Comparison of ENCODE assay signal across 21 mouse cellular contexts in genomic region chr2:47776965-47777364, GRCm38 (mm10).
A peak's percentile ranks its signal among the peaks of the same experiment; 100 is the strongest.
DNase-seq lines count a peak whose midpoint lies in the region; ATAC-seq and TF ChIP-seq lines count a peak whose summit lies in the region.
"Had no signal": no experiment of that assay in that cellular context is flagged by ENCODE, and none has a peak within 500 bp of the region (broad histone marks: within the 10 kb centered on the region; RNA-seq: fewer than 3 reads in every experiment).

No protein-coding gene starts in this region.

- no peak overlapping the region for H3K4me2 ChIP-seq in forebrain, postnatal 0 days (ENCODE audit: low read depth)
- H3K4me2 ChIP-seq in forebrain, embryonic 13.5 days, result no peak overlapping the region
- H3K4me2 ChIP-seq in limb, embryonic 14.5 days (replicated peaks; ENCODE audit: low read depth, low read length, severe bottlenecking), result no peak overlapping the region
- H3K4me2 ChIP-seq in neural tube, embryonic 13.5 days, result no peak overlapping the region
- no peak overlapping the region for H3K4me2 ChIP-seq in neural tube, embryonic 15.5 days
- H3K4me2 ChIP-seq: embryonic facial prominence, embryonic 12.5 days had no signal

- no peaks in the 10 kb centered on the region for H3K36me3 ChIP-seq in forebrain, postnatal 0 days (ENCODE audit: insufficient read depth)
- H3K36me3 ChIP-seq in forebrain, embryonic 13.5 days (ENCODE audit: poor library complexity, severe bottlenecking), result no peaks in the 10 kb centered on the region
- H3K36me3 ChIP-seq in limb, embryonic 14.5 days (ENCODE audit: control insufficient read depth, insufficient read depth, low read length), result no peaks in the 10 kb centered on the region
- H3K36me3 ChIP-seq in limb, embryonic 10.5 days, result no peaks in the 10 kb centered on the region
- H3K36me3 ChIP-seq in neural tube, embryonic 13.5 days, result no peaks in the 10 kb centered on the region
- no peaks in the 10 kb centered on the region for H3K36me3 ChIP-seq in neural tube, embryonic 15.5 days
- H3K36me3 ChIP-seq: embryonic facial prominence, embryonic 10.5 days; embryonic facial prominence, embryonic 12.5 days had no signal

- 65% methylated on average over 1 of the region's 1 CpGs for WGBS in forebrain, postnatal 0 days
- WGBS in forebrain, embryonic 13.5 days, result 92% methylated on average over 1 of the region's 1 CpGs
- 20% methylated on average over 1 of the region's 1 CpGs for WGBS in limb, embryonic 14.5 days
- WGBS in limb, embryonic 10.5 days, result 84% methylated on average over 1 of the region's 1 CpGs
- 59% methylated on average over 1 of the region's 1 CpGs for WGBS in neural tube, embryonic 13.5 days
- WGBS in neural tube, embryonic 15.5 days, result 41% methylated on average over 1 of the region's 1 CpGs

- TF ChIP-seq POLR2A in limb, embryonic 14.5 days (IDR thresholded peaks at IDR 0.05; ENCODE audit: borderline replicate concordance, extremely low read depth, insufficient read depth, insufficient read length), result no peak

- no peaks in the 10 kb centered on the region for H3K4me1 ChIP-seq in forebrain, postnatal 0 days (ENCODE audit: insufficient read depth)
- H3K4me1 ChIP-seq in forebrain, embryonic 13.5 days, result no peaks in the 10 kb centered on the region
- no peaks in the 10 kb centered on the region for H3K4me1 ChIP-seq in limb, embryonic 14.5 days (ENCODE audit: control insufficient read depth, insufficient read depth, low read length)
- H3K4me1 ChIP-seq in limb, embryonic 10.5 days, result no peaks in the 10 kb centered on the region
- no peaks in the 10 kb centered on the region for H3K4me1 ChIP-seq in neural tube, embryonic 13.5 days (replicated peaks)
- H3K4me1 ChIP-seq in neural tube, embryonic 15.5 days, result no peaks in the 10 kb centered on the region
- H3K4me1 ChIP-seq: embryonic facial prominence, embryonic 10.5 days; embryonic facial prominence, embryonic 12.5 days had no signal

- ATAC-seq in forebrain, postnatal 0 days, result no peak
- ATAC-seq in forebrain, embryonic 13.5 days, result no peak
- no peak for ATAC-seq in limb, embryonic 14.5 days (ENCODE audit: low FRiP score, low read depth)
- peak; percentile 71; the same call in 1 of the 2 replicates for ATAC-seq in neural tube, embryonic 13.5 days (ENCODE audit: low read depth)
- peak; percentile 70 for ATAC-seq in neural tube, embryonic 15.5 days (ENCODE audit: low FRiP score)
- ATAC-seq: forebrain, embryonic 14.5 days; forebrain, embryonic 16.5 days had no signal

- no peak for TF ChIP-seq CTCF in forebrain, postnatal 0 days (IDR thresholded peaks at IDR 0.05; ENCODE audit: low read depth)

- no peak overlapping the region for H3K27ac ChIP-seq in forebrain, postnatal 0 days (ENCODE audit: low read depth, low read length)
- no peak overlapping the region for H3K27ac ChIP-seq in forebrain, embryonic 13.5 days
- no peak overlapping the region for H3K27ac ChIP-seq in limb, embryonic 14.5 days (replicated peaks; ENCODE audit: low read depth, low read length)
- H3K27ac ChIP-seq in limb, embryonic 10.5 days, result no peak overlapping the region
- no peak overlapping the region for H3K27ac ChIP-seq in neural tube, embryonic 13.5 days (replicated peaks)
- no peak overlapping the region for H3K27ac ChIP-seq in neural tube, embryonic 15.5 days (replicated peaks)
- H3K27ac ChIP-seq: embryonic facial prominence, embryonic 10.5 days; embryonic facial prominence, embryonic 12.5 days had no signal

- H3K9me3 ChIP-seq in forebrain, postnatal 0 days (ENCODE audit: low read length), result no peaks in the 10 kb centered on the region
- no peaks in the 10 kb centered on the region for H3K9me3 ChIP-seq in forebrain, embryonic 13.5 days (replicated peaks)
- no peaks in the 10 kb centered on the region for H3K9me3 ChIP-seq in limb, embryonic 14.5 days (ENCODE audit: control insufficient read depth, low read length)
- no peaks in the 10 kb centered on the region for H3K9me3 ChIP-seq in limb, embryonic 10.5 days (replicated peaks)
- 0 out of 2 replicates have a peak, but pooled peaks cover 9% of the 10 kb centered on the region for H3K9me3 ChIP-seq in neural tube, embryonic 13.5 days
- no peaks in the 10 kb centered on the region for H3K9me3 ChIP-seq in neural tube, embryonic 15.5 days (replicated peaks)
- H3K9me3 ChIP-seq: embryonic facial prominence, embryonic 10.5 days; embryonic facial prominence, embryonic 12.5 days had no signal

- no peak overlapping the region for H3K4me3 ChIP-seq in forebrain, postnatal 0 days (ENCODE audit: low read depth, low read length)
- no peak overlapping the region for H3K4me3 ChIP-seq in forebrain, embryonic 13.5 days
- H3K4me3 ChIP-seq in limb, embryonic 14.5 days (replicated peaks; ENCODE audit: low read length), result no peak overlapping the region
- H3K4me3 ChIP-seq in limb, embryonic 10.5 days, result no peak overlapping the region
- no peak overlapping the region for H3K4me3 ChIP-seq in neural tube, embryonic 13.5 days
- H3K4me3 ChIP-seq in neural tube, embryonic 15.5 days (replicated peaks), result no peak overlapping the region
- H3K4me3 ChIP-seq: embryonic facial prominence, embryonic 10.5 days; embryonic facial prominence, embryonic 12.5 days had no signal

- no peak overlapping the region for H3K9ac ChIP-seq in forebrain, postnatal 0 days
- H3K9ac ChIP-seq in forebrain, embryonic 13.5 days, result no peak overlapping the region
- H3K9ac ChIP-seq in limb, embryonic 14.5 days (ENCODE audit: low read depth, low read length, severe bottlenecking), result no peak overlapping the region
- H3K9ac ChIP-seq in neural tube, embryonic 13.5 days, result no peak overlapping the region
- H3K9ac ChIP-seq in neural tube, embryonic 15.5 days (replicated peaks), result no peak overlapping the region
- H3K9ac ChIP-seq: embryonic facial prominence, embryonic 12.5 days had no signal

- peak; percentile 5 for DNase-seq in forebrain, postnatal 0 days
- DNase-seq in limb, embryonic 14.5 days (ENCODE audit: low spot score), result peak; percentile 7
- no peak for DNase-seq in limb, embryonic 10.5 days (ENCODE audit: low spot score)
- DNase-seq in neural tube, embryonic 10.5 days (ENCODE audit: extremely low spot score, low spot score), result no peak
- DNase-seq in thymus, postnatal 25 days, result no peak
- DNase-seq: adrenal gland, adult 2 months; adrenal gland, postnatal 10 days; adrenal gland, postnatal 25 days; B cell, adult 2 months; cerebellum, adult 11 months; cerebellum, adult 18-20 months; cerebellum, adult 8-10 months; cerebellum, adult 9-11 months; cerebellum, postnatal 25 days had no signal

- no peaks in the 10 kb centered on the region for H3K27me3 ChIP-seq in forebrain, postnatal 0 days (ENCODE audit: insufficient read depth, low read length)
- no peaks in the 10 kb centered on the region for H3K27me3 ChIP-seq in forebrain, embryonic 13.5 days
- no peaks in the 10 kb centered on the region for H3K27me3 ChIP-seq in limb, embryonic 14.5 days (ENCODE audit: control insufficient read depth, insufficient read depth, low read length)
- no peaks in the 10 kb centered on the region for H3K27me3 ChIP-seq in limb, embryonic 10.5 days (ENCODE audit: low read depth, poor library complexity, severe bottlenecking)
- H3K27me3 ChIP-seq in neural tube, embryonic 13.5 days, result no peaks in the 10 kb centered on the region
- no peaks in the 10 kb centered on the region for H3K27me3 ChIP-seq in neural tube, embryonic 15.5 days (replicated peaks)
- H3K27me3 ChIP-seq: embryonic facial prominence, embryonic 12.5 days had no signal

Comparison
In these comparisons a context has a peak if more than half of its experiments do, and no peak if none do; other contexts are left out.
1. DNase-seq: peak in forebrain, postnatal 0 days (single experiment) and limb, embryonic 14.5 days (single experiment); none in limb, embryonic 10.5 days (single experiment), neural tube, embryonic 10.5 days (single experiment) and thymus, postnatal 25 days (single experiment).
2. ATAC-seq: peak in neural tube, embryonic 13.5 days (single experiment) and neural tube, embryonic 15.5 days (single experiment); none in forebrain, postnatal 0 days (single experiment), forebrain, embryonic 13.5 days (single experiment) and limb, embryonic 14.5 days (single experiment).